Mouse (Mus musculus) ES-Bruce4 (cell line): ENCODE measurements around the gene Prkn.

Experiments
- CTCF ChIP-seq: IDR thresholded peaks from one replicate; pipeline ENCODE4 v1.8.1; 2011; ENCODE audit warnings: low read depth, low read length
- EP300 ChIP-seq: IDR thresholded peaks from 2 replicates; pipeline ENCODE4 v1.6.1; 2011; ENCODE audit warnings: low read depth, low read length; ENCODE audit not compliant: insufficient read depth
- POLR2A ChIP-seq: IDR thresholded peaks from one replicate; pipeline ENCODE4 v1.8.1; 2011; ENCODE audit warnings: low read length; ENCODE audit not compliant: insufficient read depth

- TF ChIP-seq CTCF (no peak), EP300 (no peak), POLR2A (no peak)
Measured at GRCm38 (mm10) chr17:11881110-11881820, 1041.1 kb downstream of the Prkn start.
